Mouse (Mus musculus): ENCODE measurements at regions not wholly inside any gene's neighbourhood (a gene's known extent, or its start where the extent isn't known, plus 50 kb on each side); places are given as distances from the start of the nearest gene placed in this dataset.

- no peak for DNase-seq (ENCODE audit: low spot score)
These were observed 199.3 kb downstream of the Ackr3 start for GRCm38 (mm10) chr1:90403057-90403456.

GRCm38 (mm10) chr1:90404717-90405487 is 197.9 kb upstream of the Cops8 start:
- DNase-seq (ENCODE audit: low spot score), result no peak

GRCm38 (mm10) chr1:90406663-90407062 is 196.1 kb upstream of the Cops8 start:
- DNase-seq (ENCODE audit: low spot score), result no peak

- no peak for DNase-seq (ENCODE audit: low spot score)
These were observed 194.1 kb upstream of the Cops8 start for GRCm38 (mm10) chr1:90408504-90409215.

GRCm38 (mm10) chr1:90409236-90409635 is 193.5 kb upstream of the Cops8 start:
- DNase-seq (ENCODE audit: low spot score), result no peak

GRCm38 (mm10) chr1:90412511-90413045 is 190.2 kb upstream of the Cops8 start:
- DNase-seq (ENCODE audit: low spot score), result no peak

GRCm38 (mm10) chr1:90414751-90415150 is 188.0 kb upstream of the Cops8 start:
- no peak for DNase-seq (ENCODE audit: low spot score)

- DNase-seq (ENCODE audit: low spot score), result no peak
These were observed 178.5 kb upstream of the Cops8 start for GRCm38 (mm10) chr1:90424066-90424821.

GRCm38 (mm10) chr1:90428334-90428733 is 174.4 kb upstream of the Cops8 start:
- DNase-seq (ENCODE audit: low spot score), result no peak

GRCm38 (mm10) chr1:90428774-90429173 is 174.0 kb upstream of the Cops8 start:
- no peak for DNase-seq (ENCODE audit: low spot score)

GRCm38 (mm10) chr1:90430480-90430879 is 172.3 kb upstream of the Cops8 start:
- DNase-seq (ENCODE audit: low spot score), result no peak

- DNase-seq (ENCODE audit: low spot score), result no peak
These were observed 171.0 kb upstream of the Cops8 start for GRCm38 (mm10) chr1:90431783-90432182.

GRCm38 (mm10) chr1:90433911-90434310 is 168.9 kb upstream of the Cops8 start:
- DNase-seq (ENCODE audit: low spot score), result no peak

- DNase-seq (ENCODE audit: low spot score), result no peak
These were observed 162.1 kb upstream of the Cops8 start for GRCm38 (mm10) chr1:90440638-90441037.

GRCm38 (mm10) chr1:90441134-90441868 is 161.5 kb upstream of the Cops8 start:
- DNase-seq (ENCODE audit: low spot score), result no peak

GRCm38 (mm10) chr1:90442250-90443240 is 160.2 kb upstream of the Cops8 start:
- no peak for DNase-seq (ENCODE audit: low spot score)

GRCm38 (mm10) chr1:90449571-90450226 is 153.1 kb upstream of the Cops8 start:
- no peak for DNase-seq (ENCODE audit: low spot score)

GRCm38 (mm10) chr1:90451942-90452557 is 150.7 kb upstream of the Cops8 start:
- DNase-seq (ENCODE audit: low spot score), result no peak

- DNase-seq (ENCODE audit: low spot score), result no peak
These were observed 148.5 kb upstream of the Cops8 start for GRCm38 (mm10) chr1:90454263-90454662.

GRCm38 (mm10) chr1:90457396-90457795 is 145.4 kb upstream of the Cops8 start:
- DNase-seq (ENCODE audit: low spot score), result no peak
